Mouse (Mus musculus) liver, adult 2 months (tissue): Measurements from ENCODE around the gene Stk4. TPM values are rescaled to one million over a fixed set of nuclear protein-coding genes. Genes with fewer than 3 reads are reported as not detected.

Experiments used
- DNase-seq: peaks from one replicate; pipeline ENCODE4 v3.0.0-alpha.2; 2011; ENCODE audit warnings: low read depth, low spot score; ENCODE audit errors: extremely low read depth
- H3K27ac ChIP-seq: fragments of 200-500 bp; replicated peaks from 2 replicates; pipeline ENCODE4 v1.5.1; 2012; ENCODE audit warnings: low read depth, mild to moderate bottlenecking, control low read depth, inconsistent platforms, low read length; ENCODE audit not compliant: insufficient read depth
- H3K27me3 ChIP-seq: fragments of 200-500 bp; 2 replicates; pipeline ENCODE4 v1.6.1; 2012; ENCODE audit warnings: mild to moderate bottlenecking, moderate library complexity, low read length, inconsistent platforms; ENCODE audit not compliant: control insufficient read depth, insufficient read depth
- H3K36me3 ChIP-seq: fragments of 200-500 bp; 2 replicates; pipeline ENCODE4 v1.6.1; 2012; ENCODE audit warnings: low read length, inconsistent platforms; ENCODE audit not compliant: control insufficient read depth, insufficient read depth
- H3K4me1 ChIP-seq: fragments of 200-500 bp; 2 replicates; pipeline ENCODE4 v1.6.1; 2011; ENCODE audit warnings: low read length; ENCODE audit not compliant: control insufficient read depth, insufficient read depth
- H3K4me3 ChIP-seq: fragments of 200-500 bp; 2 replicates; pipeline ENCODE4 v1.5.1; 2011; ENCODE audit warnings: low read depth, mild to moderate bottlenecking, control low read depth, low read length, moderate library complexity; ENCODE audit not compliant: insufficient read depth
- H3K79me2 ChIP-seq: fragments of 200-500 bp; 2 replicates; pipeline ENCODE4 v1.6.1; 2012; ENCODE audit warnings: inconsistent platforms, mild to moderate bottlenecking, low read length, moderate library complexity; ENCODE audit not compliant: control insufficient read depth, insufficient read depth
- H3K9ac ChIP-seq: fragments of 200-500 bp; 2 replicates; pipeline ENCODE4 v1.6.1; 2012; ENCODE audit warnings: low read depth, mild to moderate bottlenecking, control low read depth, inconsistent platforms, low read length
- CTCF ChIP-seq: fragments of 200-500 bp; IDR thresholded peaks from 2 replicates; pipeline ENCODE4 v1.5.1; 2011; ENCODE audit warnings: low read depth, low read length, control low read depth
- POLR2A ChIP-seq: fragments of 200-500 bp; IDR thresholded peaks from 2 replicates; pipeline ENCODE4 v1.6.1; 2011; ENCODE audit warnings: low read length, control low read depth; ENCODE audit not compliant: insufficient read depth; ENCODE audit errors: extremely low read depth
- WGBS: fragments of 180-500 bp; shearing (Covaris S2); methylation state at CpG from one replicate; pipeline ENCODE4 v1.1.7; 2018; 5-methylcytosine and 5-hydroxymethylcytosine counted together
- polyA plus RNA-seq: library from polyadenylated mRNA; depleted of rRNA; stranded (reverse); fragments of >200 nt; gene quantifications from 2 replicates; pipeline ENCODE4 v1.2.3, GENCODE M21; 2012
- total RNA-seq: library from RNA; depleted of rRNA; stranded (reverse); fragments of >200 nt; gene quantifications from 2 replicates; pipeline ENCODE4 v1.2.3, GENCODE M21; 2014

Stk4 gene
- total and polyA plus RNA-seq, 2 experiments: 4.7 to 13.9 TPM

GRCm38 (mm10) chr2:164081577-164081976, 11.5 kb downstream of the Stk4 start:
- Histone ChIP-seq H3K27me3 (no peaks in the 10 kb centered on the region), H3K9ac (no peak overlapping the region), H3K27ac (no peak overlapping the region), H3K4me3 (no peak overlapping the region), H3K36me3 (peaks cover 36% of the 10 kb centered on the region), H3K4me1 (no peaks in the 10 kb centered on the region), H3K79me2 (peaks cover 4% of the 10 kb centered on the region; the same call in 1 of the 2 replicates)
- WGBS: 96% methylated on average over 10 of the region's 10 CpGs
- TF ChIP-seq CTCF (no peak), POLR2A (no peak)
- no peak for DNase-seq

- Histone ChIP-seq H3K27me3 (no peaks in the 10 kb centered on the region), H3K4me1 (no peaks in the 10 kb centered on the region), H3K79me2 (peaks cover under 1% of the 10 kb centered on the region; the same call in 1 of the 2 replicates), H3K27ac (no peak overlapping the region), H3K4me3 (no peak overlapping the region), H3K36me3 (peaks cover 40% of the 10 kb centered on the region), H3K9ac (no peak overlapping the region)
- 94% methylated on average over 10 of the region's 10 CpGs for WGBS
- TF ChIP-seq CTCF (no peak), POLR2A (no peak)
- no peak for DNase-seq
Measured at GRCm38 (mm10) chr2:164082175-164082574, 12.1 kb downstream of the Stk4 start.

GRCm38 (mm10) chr2:164083609-164084341, 13.7 kb downstream of the Stk4 start:
- Histone ChIP-seq H3K4me3 (no peak overlapping the region), H3K27ac (no peak overlapping the region)

GRCm38 (mm10) chr2:164084342-164084700, 14.2 kb downstream of the Stk4 start:
- TF ChIP-seq CTCF (no peak), POLR2A (no peak)
- H3K27me3 ChIP-seq: no peaks in the 10 kb centered on the region
- no peak overlapping the region for H3K9ac ChIP-seq
- H3K36me3 ChIP-seq: peaks cover 52% of the 10 kb centered on the region
- no peak for DNase-seq
- no peak overlapping the region for H3K27ac ChIP-seq
- no peak overlapping the region for H3K4me3 ChIP-seq
- WGBS: 92% methylated on average over 7 of the region's 7 CpGs
- H3K79me2 ChIP-seq: no peaks in the 10 kb centered on the region; the same call in 1 of the 2 replicates
- H3K4me1 ChIP-seq: no peaks in the 10 kb centered on the region

More at GRCm38 (mm10) chr2:164083609-164084341, 13.7 kb downstream of the Stk4 start:
- Histone ChIP-seq H3K79me2 (no peaks in the 10 kb centered on the region; the same call in 1 of the 2 replicates), H3K4me1 (no peaks in the 10 kb centered on the region), H3K9ac (no peak overlapping the region), H3K36me3 (peaks cover 49% of the 10 kb centered on the region), H3K27me3 (no peaks in the 10 kb centered on the region)
- WGBS: 85% methylated on average over 19 of the region's 19 CpGs
- TF ChIP-seq POLR2A (no peak), CTCF (no peak)
- peak; percentile 51 for DNase-seq

- H3K36me3 ChIP-seq: peaks cover 39% of the 10 kb centered on the region
- H3K4me3 ChIP-seq: no peak overlapping the region
- no peak for DNase-seq
- 91% methylated on average over 6 of the region's 6 CpGs for WGBS
- TF ChIP-seq CTCF (no peak), POLR2A (no peak)
- no peaks in the 10 kb centered on the region for H3K27me3 ChIP-seq
- H3K4me1 ChIP-seq: no peaks in the 10 kb centered on the region
- no peak overlapping the region for H3K27ac ChIP-seq
- H3K79me2 ChIP-seq: no peaks in the 10 kb centered on the region; the same call in 1 of the 2 replicates
- no peak overlapping the region for H3K9ac ChIP-seq
Measured at GRCm38 (mm10) chr2:164087416-164088017, 17.4 kb downstream of the Stk4 start.

- no peak for DNase-seq
- H3K9ac ChIP-seq: no peak overlapping the region
- peaks cover 37% of the 10 kb centered on the region for H3K36me3 ChIP-seq
- 94% methylated on average over 4 of the region's 4 CpGs for WGBS
- no peaks in the 10 kb centered on the region; the same call in 1 of the 2 replicates for H3K79me2 ChIP-seq
- no peaks in the 10 kb centered on the region for H3K27me3 ChIP-seq
- no peak overlapping the region for H3K27ac ChIP-seq
- H3K4me3 ChIP-seq: no peak overlapping the region
- H3K4me1 ChIP-seq: no peaks in the 10 kb centered on the region
- TF ChIP-seq CTCF (no peak), POLR2A (no peak)
Measured at GRCm38 (mm10) chr2:164089508-164089907, 19.4 kb downstream of the Stk4 start.
